Mouse (Mus musculus): ENCODE results near the gene Cdc6. TPM values are rescaled to one million over a fixed set of nuclear protein-coding genes. Genes with fewer than 3 reads are reported as not detected.

Gene Cdc6
- polyA plus RNA-seq, 1 experiment from 2014 or later: 33.1 TPM

- peak; percentile 89 for DNase-seq (ENCODE audit: low spot score)
- peak; percentile 65 for ATAC-seq (ENCODE audit: low FRiP score)
- H3K27ac ChIP-seq (ENCODE audit: low read depth, low read length): peak overlapping the region; percentile 71
- no peaks in the 10 kb centered on the region for H3K27me3 ChIP-seq (ENCODE audit: control insufficient read depth, insufficient read depth, low read length)
- H3K9ac ChIP-seq (ENCODE audit: low read depth, low read length): peak overlapping the region; percentile 34; the same call in 1 of the 2 replicates
- H3K4me2 ChIP-seq (replicated peaks; ENCODE audit: low read depth, low read length): peak overlapping the region; percentile 21; the same call in 1 of the 2 replicates
- no peaks in the 10 kb centered on the region for H3K36me3 ChIP-seq (ENCODE audit: control insufficient read depth, insufficient read depth, low read length)
- peaks cover 16% of the 10 kb centered on the region for H3K4me1 ChIP-seq (replicated peaks; ENCODE audit: control insufficient read depth, insufficient read depth, low read length)
- WGBS: 6% methylated on average over 10 of the region's 10 CpGs
- H3K4me3 ChIP-seq (ENCODE audit: low read depth, low read length): peak overlapping the region; percentile 8; the same call in 1 of the 2 replicates
- H3K9me3 ChIP-seq (ENCODE audit: control insufficient read depth, low read length): no peaks in the 10 kb centered on the region
Measured at GRCm38 (mm10) chr11:98954373-98954772, 46.8 kb downstream of the Cdc6 start.

GRCm38 (mm10) chr11:98954801-98955706 is 47.5 kb downstream of the Cdc6 start:
- peak overlapping the region; percentile 71 for H3K27ac ChIP-seq (ENCODE audit: low read depth, low read length)
- H3K36me3 ChIP-seq (ENCODE audit: control insufficient read depth, insufficient read depth, low read length): no peaks in the 10 kb centered on the region
- H3K4me1 ChIP-seq (replicated peaks; ENCODE audit: control insufficient read depth, insufficient read depth, low read length): peaks cover 16% of the 10 kb centered on the region
- peak overlapping the region; percentile 34; the same call in 1 of the 2 replicates for H3K9ac ChIP-seq (ENCODE audit: low read depth, low read length)
- 15% methylated on average over 15 of the region's 17 CpGs for WGBS
- DNase-seq (ENCODE audit: low spot score): peak; percentile 40
- H3K27me3 ChIP-seq (ENCODE audit: control insufficient read depth, insufficient read depth, low read length): no peaks in the 10 kb centered on the region
- peak; percentile 28; the same call in 1 of the 2 replicates for ATAC-seq (ENCODE audit: low FRiP score)
- H3K4me3 ChIP-seq (ENCODE audit: low read depth, low read length): no peak overlapping the region
- H3K9me3 ChIP-seq (ENCODE audit: control insufficient read depth, low read length): no peaks in the 10 kb centered on the region
- peak overlapping the region; percentile 21; the same call in 1 of the 2 replicates for H3K4me2 ChIP-seq (replicated peaks; ENCODE audit: low read depth, low read length)

- DNase-seq (ENCODE audit: low spot score) (no peak), ATAC-seq (ENCODE audit: low FRiP score) (no peak)
- Histone ChIP-seq H3K9me3 (ENCODE audit: control insufficient read depth, low read length) (no peaks in the 10 kb centered on the region), H3K4me1 (replicated peaks; ENCODE audit: control insufficient read depth, insufficient read depth, low read length) (peaks cover 16% of the 10 kb centered on the region), H3K9ac (ENCODE audit: low read depth, low read length) (no peak overlapping the region), H3K27me3 (ENCODE audit: control insufficient read depth, insufficient read depth, low read length) (no peaks in the 10 kb centered on the region), H3K27ac (ENCODE audit: low read depth, low read length) (peak overlapping the region; percentile 71; the same call in 1 of the 2 replicates), H3K36me3 (ENCODE audit: control insufficient read depth, insufficient read depth, low read length) (no peaks in the 10 kb centered on the region), H3K4me3 (ENCODE audit: low read depth, low read length) (no peak overlapping the region), H3K4me2 (replicated peaks; ENCODE audit: low read depth, low read length) (no peak overlapping the region)
- WGBS: 23% methylated on average over 7 of the region's 7 CpGs
Measured at GRCm38 (mm10) chr11:98955707-98956235, 48.2 kb downstream of the Cdc6 start.

GRCm38 (mm10) chr11:98956340-98956739 is 48.7 kb downstream of the Cdc6 start:
- Histone ChIP-seq H3K36me3 (ENCODE audit: control insufficient read depth, insufficient read depth, low read length) (no peaks in the 10 kb centered on the region), H3K27ac (ENCODE audit: low read depth, low read length) (no peak overlapping the region), H3K4me1 (replicated peaks; ENCODE audit: control insufficient read depth, insufficient read depth, low read length) (peaks cover 16% of the 10 kb centered on the region), H3K4me3 (ENCODE audit: low read depth, low read length) (no peak overlapping the region), H3K9me3 (ENCODE audit: control insufficient read depth, low read length) (no peaks in the 10 kb centered on the region), H3K4me2 (replicated peaks; ENCODE audit: low read depth, low read length) (no peak overlapping the region), H3K9ac (ENCODE audit: low read depth, low read length) (no peak overlapping the region), H3K27me3 (ENCODE audit: control insufficient read depth, insufficient read depth, low read length) (no peaks in the 10 kb centered on the region)
- DNase-seq (ENCODE audit: low spot score): no peak
- ATAC-seq (ENCODE audit: low FRiP score): no peak
- 81% methylated on average over 10 of the region's 10 CpGs for WGBS

- Histone ChIP-seq H3K4me3 (ENCODE audit: low read depth, low read length) (peak overlapping the region; percentile 82), H3K36me3 (ENCODE audit: control insufficient read depth, insufficient read depth, low read length) (no peaks in the 10 kb centered on the region), H3K9me3 (ENCODE audit: control insufficient read depth, low read length) (no peaks in the 10 kb centered on the region), H3K4me1 (replicated peaks; ENCODE audit: control insufficient read depth, insufficient read depth, low read length) (peaks cover 17% of the 10 kb centered on the region), H3K27me3 (ENCODE audit: control insufficient read depth, insufficient read depth, low read length) (no peaks in the 10 kb centered on the region), H3K4me2 (replicated peaks; ENCODE audit: low read depth, low read length) (peak overlapping the region; percentile 98), H3K9ac (ENCODE audit: low read depth, low read length) (peak overlapping the region; percentile 88), H3K27ac (ENCODE audit: low read depth, low read length) (peak overlapping the region; percentile 99)
- WGBS: 1% methylated on average over 43 of the region's 43 CpGs
- peak; percentile 69 for DNase-seq (ENCODE audit: low spot score)
- ATAC-seq (ENCODE audit: low FRiP score): peak; percentile 28
Measured at GRCm38 (mm10) chr11:98959437-98960312, 52.1 kb downstream of the Cdc6 start.

- ATAC-seq (ENCODE audit: low FRiP score) (peak; percentile 63), DNase-seq (ENCODE audit: low spot score) (peak; percentile 83)
- H3K27me3 ChIP-seq (ENCODE audit: control insufficient read depth, insufficient read depth, low read length): no peaks in the 10 kb centered on the region
- peak overlapping the region; percentile 88 for H3K9ac ChIP-seq (ENCODE audit: low read depth, low read length)
- peak overlapping the region; percentile 99 for H3K27ac ChIP-seq (ENCODE audit: low read depth, low read length)
- H3K4me1 ChIP-seq (replicated peaks; ENCODE audit: control insufficient read depth, insufficient read depth, low read length): peaks cover 20% of the 10 kb centered on the region
- peak overlapping the region; percentile 82 for H3K4me3 ChIP-seq (ENCODE audit: low read depth, low read length)
- no peaks in the 10 kb centered on the region for H3K36me3 ChIP-seq (ENCODE audit: control insufficient read depth, insufficient read depth, low read length)
- 0% methylated on average over 43 of the region's 53 CpGs for WGBS
- H3K9me3 ChIP-seq (ENCODE audit: control insufficient read depth, low read length): no peaks in the 10 kb centered on the region
- peak overlapping the region; percentile 98 for H3K4me2 ChIP-seq (replicated peaks; ENCODE audit: low read depth, low read length)
Measured at GRCm38 (mm10) chr11:98960313-98960906, 52.8 kb downstream of the Cdc6 start.

- peak overlapping the region; percentile 88 for H3K9ac ChIP-seq (ENCODE audit: low read depth, low read length)
- no peaks in the 10 kb centered on the region for H3K36me3 ChIP-seq (ENCODE audit: control insufficient read depth, insufficient read depth, low read length)
- peak; percentile 57 for DNase-seq (ENCODE audit: low spot score)
- peak overlapping the region; percentile 82 for H3K4me3 ChIP-seq (ENCODE audit: low read depth, low read length)
- no peak for ATAC-seq (ENCODE audit: low FRiP score)
- under 1% methylated on average over 18 of the region's 18 CpGs for WGBS
- no peaks in the 10 kb centered on the region for H3K27me3 ChIP-seq (ENCODE audit: control insufficient read depth, insufficient read depth, low read length)
- H3K9me3 ChIP-seq (ENCODE audit: control insufficient read depth, low read length): no peaks in the 10 kb centered on the region
- peak overlapping the region; percentile 98 for H3K4me2 ChIP-seq (replicated peaks; ENCODE audit: low read depth, low read length)
- H3K27ac ChIP-seq (ENCODE audit: low read depth, low read length): peak overlapping the region; percentile 99
- peaks cover 27% of the 10 kb centered on the region for H3K4me1 ChIP-seq (replicated peaks; ENCODE audit: control insufficient read depth, insufficient read depth, low read length)
Measured at GRCm38 (mm10) chr11:98961051-98961592, 53.5 kb downstream of the Cdc6 start.

- peak; percentile 36 for DNase-seq (ENCODE audit: low spot score)
Measured at GRCm38 (mm10) chr11:98961766-98962165, 54.2 kb downstream of the Cdc6 start.

More at GRCm38 (mm10) chr11:98961766-98962165, 54.2 kb downstream of the Cdc6 start:
- Histone ChIP-seq H3K4me3 (ENCODE audit: low read depth, low read length) (peak overlapping the region; percentile 82), H3K27me3 (ENCODE audit: control insufficient read depth, insufficient read depth, low read length) (no peaks in the 10 kb centered on the region), H3K4me2 (replicated peaks; ENCODE audit: low read depth, low read length) (peak overlapping the region; percentile 98), H3K27ac (ENCODE audit: low read depth, low read length) (peak overlapping the region; percentile 99), H3K9ac (ENCODE audit: low read depth, low read length) (peak overlapping the region; percentile 88), H3K4me1 (replicated peaks; ENCODE audit: control insufficient read depth, insufficient read depth, low read length) (peaks cover 33% of the 10 kb centered on the region), H3K9me3 (ENCODE audit: control insufficient read depth, low read length) (no peaks in the 10 kb centered on the region), H3K36me3 (ENCODE audit: control insufficient read depth, insufficient read depth, low read length) (no peaks in the 10 kb centered on the region)
- 5% methylated on average over 8 of the region's 8 CpGs for WGBS
- no peak for ATAC-seq (ENCODE audit: low FRiP score)

Measured in hindbrain, embryonic 11.5 days (tissue).